Mouse (Mus musculus): Measurements from ENCODE around the gene Itpkb. TPM values are rescaled to one million over a fixed set of nuclear protein-coding genes. Genes with fewer than 3 reads are reported as not detected.

Itpkb gene
- polyA plus RNA-seq, 1 experiment from 2014 or later: 8.4 TPM

- Histone ChIP-seq H3K36me3 (ENCODE audit: insufficient read depth, low read length) (no peaks in the 10 kb centered on the region), H3K27me3 (replicated peaks; ENCODE audit: insufficient read depth, low read length) (no peaks in the 10 kb centered on the region), H3K9ac (replicated peaks; ENCODE audit: low read depth) (no peak overlapping the region), H3K4me2 (replicated peaks; ENCODE audit: low read depth, low read length) (no peak overlapping the region), H3K27ac (ENCODE audit: low read length) (no peak overlapping the region), H3K4me1 (ENCODE audit: insufficient read depth, low read depth, low read length) (peaks cover 26% of the 10 kb centered on the region), H3K4me3 (ENCODE audit: low read depth, low read length) (no peak overlapping the region), H3K9me3 (ENCODE audit: low read length) (no peaks in the 10 kb centered on the region)
- ATAC-seq (no peak), DNase-seq (ENCODE audit: low spot score) (no peak)
- TF ChIP-seq EP300 (IDR thresholded peaks at IDR 0.05) (no peak), CTCF (IDR thresholded peaks at IDR 0.05) (no peak)
- 42% methylated on average over 5 of the region's 5 CpGs for WGBS
Observed at GRCm38 (mm10) chr1:180397734-180398133, 67.4 kb downstream of the Itpkb start.

- ATAC-seq (no peak), DNase-seq (ENCODE audit: low spot score) (no peak)
- H3K4me2 ChIP-seq (replicated peaks; ENCODE audit: low read depth, low read length): no peak overlapping the region
- H3K9ac ChIP-seq (replicated peaks; ENCODE audit: low read depth): no peak overlapping the region
- no peaks in the 10 kb centered on the region for H3K36me3 ChIP-seq (ENCODE audit: insufficient read depth, low read length)
- WGBS: 57% methylated on average over 3 of the region's 3 CpGs
- peaks cover 33% of the 10 kb centered on the region for H3K4me1 ChIP-seq (ENCODE audit: insufficient read depth, low read depth, low read length)
- H3K27ac ChIP-seq (ENCODE audit: low read length): no peak overlapping the region
- H3K27me3 ChIP-seq (replicated peaks; ENCODE audit: insufficient read depth, low read length): no peaks in the 10 kb centered on the region
- no peak overlapping the region for H3K4me3 ChIP-seq (ENCODE audit: low read depth, low read length)
- H3K9me3 ChIP-seq (ENCODE audit: low read length): no peaks in the 10 kb centered on the region
- no peak for TF ChIP-seq EP300 (IDR thresholded peaks at IDR 0.05)
- no peak for TF ChIP-seq CTCF (IDR thresholded peaks at IDR 0.05)
Observed at GRCm38 (mm10) chr1:180398446-180398845, 68.2 kb downstream of the Itpkb start.

GRCm38 (mm10) chr1:180400691-180401455, 70.6 kb downstream of the Itpkb start:
- WGBS: 56% methylated on average over 4 of the region's 4 CpGs
- no peaks in the 10 kb centered on the region for H3K9me3 ChIP-seq (ENCODE audit: low read length)
- DNase-seq (ENCODE audit: low spot score) (no peak), ATAC-seq (no peak)
- TF ChIP-seq EP300 (IDR thresholded peaks at IDR 0.05): no peak
- no peak for TF ChIP-seq CTCF (IDR thresholded peaks at IDR 0.05)
- H3K36me3 ChIP-seq (ENCODE audit: insufficient read depth, low read length): no peaks in the 10 kb centered on the region
- peaks cover 52% of the 10 kb centered on the region for H3K4me1 ChIP-seq (ENCODE audit: insufficient read depth, low read depth, low read length)
- no peaks in the 10 kb centered on the region for H3K27me3 ChIP-seq (replicated peaks; ENCODE audit: insufficient read depth, low read length)
- H3K27ac ChIP-seq (ENCODE audit: low read length): peak overlapping the region; percentile 71
- no peak overlapping the region for H3K4me3 ChIP-seq (ENCODE audit: low read depth, low read length)
- H3K4me2 ChIP-seq (replicated peaks; ENCODE audit: low read depth, low read length): no peak overlapping the region
- H3K9ac ChIP-seq (replicated peaks; ENCODE audit: low read depth): no peak overlapping the region

- peaks cover 56% of the 10 kb centered on the region for H3K4me1 ChIP-seq (ENCODE audit: insufficient read depth, low read depth, low read length)
- H3K4me2 ChIP-seq (replicated peaks; ENCODE audit: low read depth, low read length): no peak overlapping the region
- no peak for TF ChIP-seq CTCF (IDR thresholded peaks at IDR 0.05)
- TF ChIP-seq EP300 (IDR thresholded peaks at IDR 0.05): no peak
- ATAC-seq (no peak), DNase-seq (ENCODE audit: low spot score) (peak; percentile 75)
- peak overlapping the region; percentile 71 for H3K27ac ChIP-seq (ENCODE audit: low read length)
- H3K36me3 ChIP-seq (ENCODE audit: insufficient read depth, low read length): no peaks in the 10 kb centered on the region
- H3K27me3 ChIP-seq (replicated peaks; ENCODE audit: insufficient read depth, low read length): no peaks in the 10 kb centered on the region
- H3K9me3 ChIP-seq (ENCODE audit: low read length): no peaks in the 10 kb centered on the region
- 50% methylated on average over 6 of the region's 6 CpGs for WGBS
- H3K4me3 ChIP-seq (ENCODE audit: low read depth, low read length): no peak overlapping the region
- no peak overlapping the region for H3K9ac ChIP-seq (replicated peaks; ENCODE audit: low read depth)
Observed at GRCm38 (mm10) chr1:180401725-180402124, 71.4 kb downstream of the Itpkb start.

- ATAC-seq (peak; percentile 24), DNase-seq (ENCODE audit: low spot score) (peak; percentile 84)
- H3K27me3 ChIP-seq (replicated peaks; ENCODE audit: insufficient read depth, low read length): no peaks in the 10 kb centered on the region
- peaks cover 52% of the 10 kb centered on the region for H3K4me1 ChIP-seq (ENCODE audit: insufficient read depth, low read depth, low read length)
- no peaks in the 10 kb centered on the region for H3K36me3 ChIP-seq (ENCODE audit: insufficient read depth, low read length)
- no peak for TF ChIP-seq CTCF (IDR thresholded peaks at IDR 0.05)
- TF ChIP-seq EP300 (IDR thresholded peaks at IDR 0.05): peak; percentile 85
- H3K27ac ChIP-seq (ENCODE audit: low read length): peak overlapping the region; percentile 94
- H3K4me2 ChIP-seq (replicated peaks; ENCODE audit: low read depth, low read length): no peak overlapping the region
- 44% methylated on average over 11 of the region's 11 CpGs for WGBS
- no peak overlapping the region for H3K4me3 ChIP-seq (ENCODE audit: low read depth, low read length)
- no peaks in the 10 kb centered on the region for H3K9me3 ChIP-seq (ENCODE audit: low read length)
- H3K9ac ChIP-seq (replicated peaks; ENCODE audit: low read depth): no peak overlapping the region
Observed at GRCm38 (mm10) chr1:180402481-180403081, 72.3 kb downstream of the Itpkb start.

- H3K4me3 ChIP-seq (ENCODE audit: low read depth, low read length): no peak overlapping the region
- no peaks in the 10 kb centered on the region for H3K36me3 ChIP-seq (ENCODE audit: insufficient read depth, low read length)
- ATAC-seq (no peak), DNase-seq (ENCODE audit: low spot score) (no peak)
- H3K4me1 ChIP-seq (ENCODE audit: insufficient read depth, low read depth, low read length): peaks cover 50% of the 10 kb centered on the region
- 56% methylated on average over 8 of the region's 8 CpGs for WGBS
- 0 out of 2 replicates have a peak overlapping the region, but pooled peaks have one; percentile 35 for H3K4me2 ChIP-seq (replicated peaks; ENCODE audit: low read depth, low read length)
- H3K9ac ChIP-seq (replicated peaks; ENCODE audit: low read depth): no peak overlapping the region
- H3K27me3 ChIP-seq (replicated peaks; ENCODE audit: insufficient read depth, low read length): no peaks in the 10 kb centered on the region
- peak overlapping the region; percentile 94 for H3K27ac ChIP-seq (ENCODE audit: low read length)
- no peak for TF ChIP-seq CTCF (IDR thresholded peaks at IDR 0.05)
- TF ChIP-seq EP300 (IDR thresholded peaks at IDR 0.05): no peak
- H3K9me3 ChIP-seq (ENCODE audit: low read length): no peaks in the 10 kb centered on the region
Observed at GRCm38 (mm10) chr1:180403357-180403693, 73.0 kb downstream of the Itpkb start.

Measured in lung, postnatal 0 days (tissue).